Mouse (Mus musculus) lung, postnatal 0 days (tissue): ENCODE data around the gene Kmo. TPM values are rescaled to one million over a fixed set of nuclear protein-coding genes. Genes with fewer than 3 reads are reported as not detected.

ENCODE experiments used
- ATAC-seq: fragments of 200-750 bp; cut with Nextera tagmentation; 2 replicates; pipeline ENCODE4 v1.8.0; 2017; ENCODE audit warnings: moderate library complexity
- DNase-seq: peaks from one replicate; pipeline ENCODE4 v3.0.0-alpha.2; 2016; ENCODE audit warnings: low spot score
- H3K27ac ChIP-seq: fragments of 300-500 bp; sonication (generic); 2 replicates; pipeline ENCODE4 v1.5.1; 2014; ENCODE audit warnings: antibody characterized with exemption, mild to moderate bottlenecking, low read length, mixed read lengths
- H3K27me3 ChIP-seq: fragments of 300-500 bp; sonication (generic); replicated peaks from 2 replicates; pipeline ENCODE4 v1.6.1; 2014; ENCODE audit warnings: low read length, mixed read lengths; ENCODE audit not compliant: insufficient read depth
- H3K36me3 ChIP-seq: fragments of 300-500 bp; sonication (generic); 2 replicates; pipeline ENCODE4 v1.6.1; 2014; ENCODE audit warnings: low read length, mixed read lengths; ENCODE audit not compliant: insufficient read depth
- H3K4me1 ChIP-seq: fragments of 300-500 bp; sonication (generic); 2 replicates; pipeline ENCODE4 v1.6.1; 2014; ENCODE audit warnings: antibody characterized with exemption, low read depth, low read length, mixed read lengths; ENCODE audit not compliant: insufficient read depth
- H3K4me2 ChIP-seq: fragments of 300-500 bp; sonication (generic); replicated peaks from 2 replicates; pipeline ENCODE4 v1.6.1; 2014; ENCODE audit warnings: low read depth, mild to moderate bottlenecking, low read length, moderate library complexity, mixed read lengths
- H3K4me3 ChIP-seq: fragments of 300-500 bp; sonication (generic); 2 replicates; pipeline ENCODE4 v1.5.1; 2014; ENCODE audit warnings: low read depth, low read length
- H3K9ac ChIP-seq: fragments of 300-500 bp; sonication (generic); replicated peaks from 2 replicates; pipeline ENCODE4 v1.6.1; 2014; ENCODE audit warnings: low read depth, mild to moderate bottlenecking
- H3K9me3 ChIP-seq: fragments of 300-500 bp; sonication (generic); 2 replicates; pipeline ENCODE4 v1.6.1; 2016; ENCODE audit warnings: low read length, mixed read lengths
- CTCF ChIP-seq: IDR thresholded peaks from 2 replicates; pipeline ENCODE4 v1.5.1; 2016; ENCODE audit warnings: antibody characterized with exemption, mild to moderate bottlenecking
- EP300 ChIP-seq: IDR thresholded peaks from 2 replicates; pipeline ENCODE4 v1.6.1; 2016; ENCODE audit warnings: antibody characterized with exemption, mild to moderate bottlenecking, control low read depth
- WGBS: fragments of 180-500 bp; shearing (Covaris S2); extraction: QIAGEN DNeasy Blood & Tissue Kit; methylation state at CpG from one replicate; pipeline ENCODE4 v1.1.7; 2014; 5-methylcytosine and 5-hydroxymethylcytosine counted together
- polyA plus RNA-seq: library from polyadenylated mRNA; unstranded; fragments of >200 nt; fragmentation: Nextera tagmentation; extraction: Ambion mirVana; gene quantifications from 2 replicates; pipeline ENCODE4 v1.2.1, GENCODE M21; 2015

Kmo gene
- polyA plus RNA-seq, 1 experiment from 2014 or later = 0.21 TPM

DNA sequence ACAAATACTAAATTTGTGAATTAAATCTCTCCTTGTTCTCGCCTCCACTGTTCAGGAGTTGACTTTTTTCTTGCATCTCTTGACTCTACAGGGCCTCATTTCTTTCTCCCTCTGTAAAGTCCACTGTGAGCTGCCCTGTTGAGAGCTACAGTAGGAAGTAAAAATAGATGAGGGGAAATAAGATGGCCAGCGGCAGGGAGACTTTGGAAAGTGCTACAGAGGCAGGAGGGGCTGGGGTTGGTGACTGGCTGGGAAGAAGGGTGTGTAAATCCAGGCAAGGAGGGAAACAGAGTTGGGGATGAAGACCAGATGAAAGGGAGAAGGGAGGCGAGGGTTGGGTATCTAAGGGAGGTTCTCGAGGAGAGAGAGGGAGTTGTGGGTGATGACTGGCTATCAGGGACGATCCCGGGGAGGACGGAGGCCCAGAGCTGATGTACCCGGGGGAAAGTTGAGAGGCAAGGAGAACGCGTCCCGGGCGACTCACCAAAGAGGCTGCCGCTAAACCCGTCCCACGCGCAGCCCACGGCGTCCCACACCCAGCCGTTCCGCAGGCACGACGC, 71.6 kb downstream of the Kmo start:
- peak overlapping the region; percentile 70 for H3K27ac ChIP-seq
- H3K4me3 ChIP-seq = peak overlapping the region; percentile 69
- no peak for ATAC-seq
- H3K4me2 ChIP-seq = peak overlapping the region; percentile 95
- no peaks in the 10 kb centered on the region for H3K36me3 ChIP-seq
- no peaks in the 10 kb centered on the region for H3K27me3 ChIP-seq
- no peak for TF ChIP-seq CTCF
- no peak for TF ChIP-seq EP300
- H3K4me1 ChIP-seq = peaks cover 6% of the 10 kb centered on the region; the same call in 1 of the 2 replicates
- DNase-seq = peak; percentile 21
- H3K9ac ChIP-seq = peak overlapping the region; percentile 65
- 1% methylated on average over 22 of the region's 22 CpGs for WGBS
- H3K9me3 ChIP-seq = no peaks in the 10 kb centered on the region

DNA sequence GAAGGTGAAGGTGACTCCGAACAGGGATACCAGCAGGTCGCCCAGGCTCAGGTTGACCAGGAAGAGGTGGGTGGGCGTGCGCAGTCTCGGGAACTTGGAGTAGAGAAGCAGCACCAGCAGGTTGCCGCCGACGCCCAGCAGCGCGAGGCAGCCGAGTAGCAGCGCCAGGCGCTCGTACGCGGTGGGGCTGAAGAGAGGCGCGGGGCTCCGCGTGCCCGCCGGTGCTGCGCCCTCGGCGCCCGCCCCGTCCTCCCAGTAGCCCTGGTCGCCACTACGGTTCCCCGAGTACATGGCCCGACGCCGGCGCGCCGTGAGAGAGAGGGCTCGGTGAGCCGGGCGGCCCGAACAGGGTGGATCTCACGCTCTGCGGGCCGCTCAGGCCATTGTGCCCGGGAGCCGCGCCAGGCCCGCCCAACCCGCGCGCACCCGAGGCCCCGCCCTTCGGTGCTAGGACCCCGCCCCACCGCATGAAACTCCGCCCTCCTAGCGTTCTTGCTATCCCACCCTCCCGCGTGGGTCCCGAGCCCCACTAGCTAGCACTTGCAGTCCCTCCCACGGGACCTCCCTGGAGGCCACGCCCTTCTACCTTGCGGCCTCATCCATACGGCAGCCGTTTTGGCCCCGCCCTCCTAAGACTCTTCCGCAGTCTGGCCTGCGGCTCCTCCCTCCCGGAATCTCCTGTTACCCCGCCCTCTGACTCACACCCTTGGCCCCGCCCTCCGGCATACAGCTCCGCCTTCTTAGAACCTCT, 72.2 kb downstream of the Kmo start, which contains the start of the genes Opn3 and Chml:
Gene Opn3 (minus strand): TSS at position 531 of the 751 bp plus-strand sequence.
Gene Chml (minus strand): TSS at position 656 of the 751 bp plus-strand sequence.
- Histone ChIP-seq H3K27ac (peak within 1 kb of the TSS; percentile 70), H3K9me3 (no peaks in the 10 kb centered on the region), H3K4me3 (peak within 1 kb of the TSS; percentile 69), H3K4me2 (peak within 1 kb of the TSS; percentile 95), H3K4me1 (peaks cover 6% of the 10 kb centered on the region; the same call in 1 of the 2 replicates), H3K9ac (peak within 1 kb of the TSS; percentile 65), H3K27me3 (no peaks in the 10 kb centered on the region), H3K36me3 (no peaks in the 10 kb centered on the region)
- DNase-seq = peak; percentile 100
- ATAC-seq = peak; percentile 97
- WGBS = 0% methylated on average over 35 of the region's 73 CpGs
- TF ChIP-seq CTCF (no peak), EP300 (no peak)

DNA sequence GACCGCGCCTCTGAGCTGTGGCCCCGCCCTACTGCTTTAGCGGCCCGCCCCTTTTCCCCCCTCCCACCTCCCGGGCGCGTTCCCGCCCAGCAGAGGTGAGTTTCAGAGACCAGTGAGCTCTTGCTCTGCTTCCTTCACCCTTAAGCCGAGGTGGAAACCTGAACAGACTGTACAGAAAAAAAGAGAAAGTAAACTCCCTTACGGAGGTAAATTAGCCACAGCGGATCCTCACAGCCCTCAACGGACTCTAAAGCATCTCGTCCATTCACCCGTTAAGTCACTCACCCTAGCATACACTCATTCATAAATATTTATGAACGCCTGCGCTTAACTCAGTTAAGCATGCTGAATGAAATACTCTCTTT, 72.8 kb downstream of the Kmo start:
- H3K9ac ChIP-seq = no peak overlapping the region
- DNase-seq (no peak), ATAC-seq (peak; percentile 23; the same call in 1 of the 2 replicates)
- 0% methylated on average over 13 of the region's 17 CpGs for WGBS
- TF ChIP-seq EP300 (no peak), CTCF (no peak)
- H3K9me3 ChIP-seq = no peaks in the 10 kb centered on the region
- H3K27me3 ChIP-seq = no peaks in the 10 kb centered on the region
- H3K4me1 ChIP-seq = peaks cover 6% of the 10 kb centered on the region; the same call in 1 of the 2 replicates
- no peaks in the 10 kb centered on the region for H3K36me3 ChIP-seq
- H3K4me2 ChIP-seq = peak overlapping the region; percentile 95
- peak overlapping the region; percentile 69 for H3K4me3 ChIP-seq
- H3K27ac ChIP-seq = no peak overlapping the region; the same call in 1 of the 2 replicates

DNA sequence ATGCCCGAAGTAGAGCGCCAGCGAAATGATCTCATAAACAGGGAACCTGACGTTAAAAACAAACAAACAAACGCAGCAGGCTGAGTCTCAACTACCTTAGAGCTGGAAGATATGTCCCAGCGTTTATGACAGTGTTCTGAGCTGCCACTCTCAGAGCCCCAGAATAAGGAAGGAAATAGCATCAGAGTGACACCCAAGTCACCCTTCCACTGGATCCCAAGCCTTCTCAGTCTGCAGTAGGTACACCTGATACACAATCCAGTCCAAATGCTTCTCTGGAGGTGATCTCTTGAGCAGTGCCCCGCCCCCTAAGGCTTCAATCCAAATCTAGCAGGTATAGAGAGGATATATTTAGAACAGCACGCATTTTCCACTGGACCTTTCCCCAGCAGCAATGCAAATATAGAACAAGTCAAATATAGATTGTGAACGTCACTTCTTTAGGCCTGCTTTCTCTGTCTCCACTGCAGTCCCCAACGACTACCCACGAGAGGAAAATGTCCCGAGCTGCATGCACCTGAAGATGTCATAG, 73.3 kb downstream of the Kmo start:
- Histone ChIP-seq H3K4me2 (peak overlapping the region; percentile 95), H3K27ac (no peak overlapping the region; the same call in 1 of the 2 replicates), H3K36me3 (no peaks in the 10 kb centered on the region), H3K4me3 (peak overlapping the region; percentile 69), H3K4me1 (peaks cover 6% of the 10 kb centered on the region; the same call in 1 of the 2 replicates), H3K27me3 (no peaks in the 10 kb centered on the region), H3K9me3 (no peaks in the 10 kb centered on the region), H3K9ac (no peak overlapping the region)
- no peak for TF ChIP-seq EP300
- TF ChIP-seq CTCF = no peak
- no peak for ATAC-seq
- WGBS = 24% methylated on average over 12 of the region's 12 CpGs
- DNase-seq = peak; percentile 32

DNA sequence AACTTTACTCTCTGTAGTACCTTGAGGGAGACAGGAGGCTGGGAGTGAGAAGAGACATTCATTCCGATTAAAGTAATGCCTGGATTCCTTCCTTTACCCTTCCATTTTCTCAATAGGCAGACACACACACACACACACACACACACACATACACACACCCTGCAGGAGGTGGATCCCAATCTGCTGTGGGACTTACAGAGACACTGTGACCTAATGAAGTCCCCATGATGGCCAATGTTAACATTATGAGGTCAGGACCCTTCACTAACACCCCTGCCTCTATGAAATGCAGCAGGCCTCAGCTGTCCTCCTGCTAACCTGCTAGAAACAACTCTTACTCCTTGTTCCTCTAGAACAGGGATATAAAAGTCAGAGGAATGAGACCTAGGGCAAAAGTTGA, 78.1 kb downstream of the Kmo start, which contains the start of gene Wdr64:
Gene Wdr64 (plus strand): TSS at position 301 of the 400 bp plus-strand sequence.
- ATAC-seq (no peak), DNase-seq (no peak)
- no peak within 1 kb of the TSS for H3K4me3 ChIP-seq
- TF ChIP-seq EP300 (no peak), CTCF (no peak)
- no peaks in the 10 kb centered on the region for H3K36me3 ChIP-seq
- WGBS = 63% methylated on average over 1 of the region's 1 CpGs
- no peak within 1 kb of the TSS for H3K9ac ChIP-seq
- no peak within 1 kb of the TSS for H3K4me2 ChIP-seq
- H3K4me1 ChIP-seq = no peaks in the 10 kb centered on the region
- H3K27ac ChIP-seq = no peak within 1 kb of the TSS
- no peaks in the 10 kb centered on the region for H3K9me3 ChIP-seq
- H3K27me3 ChIP-seq = no peaks in the 10 kb centered on the region

DNA sequence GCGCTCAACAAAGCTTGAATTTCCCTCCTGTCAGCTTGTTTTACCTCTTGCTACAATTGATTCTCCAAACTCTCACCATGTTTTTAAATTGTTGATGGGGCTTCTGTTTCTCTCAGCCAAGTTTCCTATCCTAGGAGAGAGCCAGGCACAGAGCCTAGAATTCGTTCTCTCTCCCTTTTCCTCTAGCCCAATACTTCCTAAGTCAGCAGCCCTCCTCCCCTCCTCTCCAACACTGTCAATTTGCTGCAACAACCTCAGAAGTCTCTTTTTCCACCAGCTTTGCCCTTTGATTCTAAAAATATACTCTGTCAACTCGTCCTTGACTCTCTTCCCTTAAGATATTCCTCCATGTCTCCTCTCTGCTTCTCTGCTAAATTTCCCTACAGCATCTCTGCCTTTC, 79.2 kb downstream of the Kmo start:
- WGBS = 44% methylated on average over 3 of the region's 3 CpGs
- H3K4me2 ChIP-seq = no peak overlapping the region
- H3K9me3 ChIP-seq = no peaks in the 10 kb centered on the region
- ATAC-seq (no peak), DNase-seq (no peak)
- H3K9ac ChIP-seq = no peak overlapping the region
- no peaks in the 10 kb centered on the region for H3K36me3 ChIP-seq
- H3K4me1 ChIP-seq = no peaks in the 10 kb centered on the region
- no peak overlapping the region for H3K4me3 ChIP-seq
- H3K27ac ChIP-seq = no peak overlapping the region
- no peaks in the 10 kb centered on the region for H3K27me3 ChIP-seq
- TF ChIP-seq EP300 (no peak), CTCF (no peak)
